Mouse (Mus musculus): ENCODE measurements around the gene Ephx4. TPM values are rescaled to one million over a fixed set of nuclear protein-coding genes. Genes with fewer than 3 reads are reported as not detected.
"Not testable (repeated sequence)": the region's sequence is repeated elsewhere in the genome, so short reads cannot be mapped to it uniquely, and the experiment has no call there.

Ephx4 gene
- polyA plus RNA-seq, 1 experiment = 0.12 TPM

- 84% methylated on average over 5 of the region's 5 CpGs for WGBS
- Histone ChIP-seq H3K36me3 (ENCODE audit: control insufficient read depth, insufficient read depth, low read length) (no peaks in the 10 kb centered on the region), H3K4me1 (ENCODE audit: control insufficient read depth, insufficient read depth, insufficient read length) (0 out of 2 replicates have a peak, but pooled peaks cover 2% of the 10 kb centered on the region), H3K4me3 (ENCODE audit: extremely low read depth, insufficient read depth, insufficient read length) (no peak overlapping the region), H3K27ac (ENCODE audit: insufficient read depth, low read length) (no peak overlapping the region), H3K27me3 (ENCODE audit: control insufficient read depth, insufficient read depth, low read length) (no peaks in the 10 kb centered on the region)
- TF ChIP-seq POLR2A (IDR thresholded peaks at IDR 0.05; ENCODE audit: low read depth, low read length) (no peak), CTCF (IDR thresholded peaks at IDR 0.05; ENCODE audit: extremely low read depth, insufficient read depth, insufficient read length, insufficient replicate concordance) (no peak)
- no peak for DNase-seq (ENCODE audit: low read depth in 1 of 2, low spot score in 2 of 2)
These were observed 31.2 kb upstream of the Ephx4 start for GRCm38 (mm10) chr5:107371335-107371734.

GRCm38 (mm10) chr5:107373256-107373655 is 29.3 kb upstream of the Ephx4 start:
- DNase-seq (ENCODE audit: low read depth in 1 of 2, low spot score in 2 of 2) = no peak
- 0 out of 2 replicates have a peak, but pooled peaks cover 2% of the 10 kb centered on the region for H3K4me1 ChIP-seq (ENCODE audit: control insufficient read depth, insufficient read depth, insufficient read length)
- no peak for TF ChIP-seq CTCF (IDR thresholded peaks at IDR 0.05; ENCODE audit: extremely low read depth, insufficient read depth, insufficient read length, insufficient replicate concordance)
- no peak for TF ChIP-seq POLR2A (IDR thresholded peaks at IDR 0.05; ENCODE audit: low read depth, low read length)
- H3K36me3 ChIP-seq (ENCODE audit: control insufficient read depth, insufficient read depth, low read length) = no peaks in the 10 kb centered on the region
- H3K27me3 ChIP-seq (ENCODE audit: control insufficient read depth, insufficient read depth, low read length) = no peaks in the 10 kb centered on the region
- H3K27ac ChIP-seq (ENCODE audit: insufficient read depth, low read length) = no peak overlapping the region
- H3K4me3 ChIP-seq (ENCODE audit: extremely low read depth, insufficient read depth, insufficient read length) = no peak overlapping the region
- 15% methylated on average over 4 of the region's 4 CpGs for WGBS

GRCm38 (mm10) chr5:107386448-107386847 is 16.1 kb upstream of the Ephx4 start:
- not testable (repeated sequence) for H3K4me1 ChIP-seq (ENCODE audit: control insufficient read depth, insufficient read depth, insufficient read length); DNase-seq (ENCODE audit: low read depth in 1 of 2, low spot score in 2 of 2); H3K36me3 ChIP-seq (ENCODE audit: control insufficient read depth, insufficient read depth, low read length); H3K27ac ChIP-seq (ENCODE audit: insufficient read depth, low read length); H3K4me3 ChIP-seq (ENCODE audit: extremely low read depth, insufficient read depth, insufficient read length); H3K27me3 ChIP-seq (ENCODE audit: control insufficient read depth, insufficient read depth, low read length)

GRCm38 (mm10) chr5:107387788-107388187 is 14.7 kb upstream of the Ephx4 start:
- H3K36me3 ChIP-seq (ENCODE audit: control insufficient read depth, insufficient read depth, low read length) = no peaks in the 10 kb centered on the region
- H3K27ac ChIP-seq (ENCODE audit: insufficient read depth, low read length) = no peak overlapping the region
- DNase-seq (ENCODE audit: low read depth in 1 of 2, low spot score in 2 of 2) = no peak
- H3K27me3 ChIP-seq (ENCODE audit: control insufficient read depth, insufficient read depth, low read length) = no peaks in the 10 kb centered on the region
- 96% methylated on average over 1 of the region's 1 CpGs for whole genome bisulfite sequencing
- H3K4me1 ChIP-seq (ENCODE audit: control insufficient read depth, insufficient read depth, insufficient read length) = no peaks in the 10 kb centered on the region
- no peak for TF ChIP-seq CTCF (IDR thresholded peaks at IDR 0.05; ENCODE audit: extremely low read depth, insufficient read depth, insufficient read length, insufficient replicate concordance)
- no peak for TF ChIP-seq POLR2A (IDR thresholded peaks at IDR 0.05; ENCODE audit: low read depth, low read length)
- no peak overlapping the region for H3K4me3 ChIP-seq (ENCODE audit: extremely low read depth, insufficient read depth, insufficient read length)

- Histone ChIP-seq H3K4me1 (ENCODE audit: control insufficient read depth, insufficient read depth, insufficient read length) (no peaks in the 10 kb centered on the region), H3K4me3 (ENCODE audit: extremely low read depth, insufficient read depth, insufficient read length) (no peak overlapping the region), H3K36me3 (ENCODE audit: control insufficient read depth, insufficient read depth, low read length) (no peaks in the 10 kb centered on the region), H3K27me3 (ENCODE audit: control insufficient read depth, insufficient read depth, low read length) (no peaks in the 10 kb centered on the region), H3K27ac (ENCODE audit: insufficient read depth, low read length) (no peak overlapping the region)
- DNase-seq (ENCODE audit: low read depth in 1 of 2, low spot score in 2 of 2) = no peak
- 100% methylated on average over 2 of the region's 2 CpGs for WGBS
- no peak for TF ChIP-seq CTCF (IDR thresholded peaks at IDR 0.05; ENCODE audit: extremely low read depth, insufficient read depth, insufficient read length, insufficient replicate concordance)
- TF ChIP-seq POLR2A (IDR thresholded peaks at IDR 0.05; ENCODE audit: low read depth, low read length) = no peak
These were observed 13.2 kb upstream of the Ephx4 start for GRCm38 (mm10) chr5:107389373-107389772.

GRCm38 (mm10) chr5:107394437-107394836 is 8.1 kb upstream of the Ephx4 start:
- TF ChIP-seq POLR2A (IDR thresholded peaks at IDR 0.05; ENCODE audit: low read depth, low read length) = no peak
- TF ChIP-seq CTCF (IDR thresholded peaks at IDR 0.05; ENCODE audit: extremely low read depth, insufficient read depth, insufficient read length, insufficient replicate concordance) = no peak
- no peak for DNase-seq (ENCODE audit: low read depth in 1 of 2, low spot score in 2 of 2)
- Histone ChIP-seq H3K4me3 (ENCODE audit: extremely low read depth, insufficient read depth, insufficient read length) (no peak overlapping the region), H3K4me1 (ENCODE audit: control insufficient read depth, insufficient read depth, insufficient read length) (no peaks in the 10 kb centered on the region), H3K27ac (ENCODE audit: insufficient read depth, low read length) (no peak overlapping the region), H3K27me3 (ENCODE audit: control insufficient read depth, insufficient read depth, low read length) (no peaks in the 10 kb centered on the region), H3K36me3 (ENCODE audit: control insufficient read depth, insufficient read depth, low read length) (no peaks in the 10 kb centered on the region)
- WGBS = 47% methylated on average over 2 of the region's 2 CpGs

GRCm38 (mm10) chr5:107403011-107403946 is 743 bp downstream of the Ephx4 start:
- no peak for DNase-seq (ENCODE audit: low read depth in 1 of 2, low spot score in 2 of 2)

More at GRCm38 (mm10) chr5:107403011-107403946, 743 bp downstream of the Ephx4 start:
- no peaks in the 10 kb centered on the region for H3K36me3 ChIP-seq (ENCODE audit: control insufficient read depth, insufficient read depth, low read length)
- TF ChIP-seq CTCF (IDR thresholded peaks at IDR 0.05; ENCODE audit: extremely low read depth, insufficient read depth, insufficient read length, insufficient replicate concordance) (no peak), POLR2A (IDR thresholded peaks at IDR 0.05; ENCODE audit: low read depth, low read length) (no peak)
- no peak overlapping the region for H3K27ac ChIP-seq (ENCODE audit: insufficient read depth, low read length)
- H3K4me3 ChIP-seq (ENCODE audit: extremely low read depth, insufficient read depth, insufficient read length) = peak overlapping the region; percentile 51
- WGBS = 2% methylated on average over 68 of the region's 80 CpGs
- peaks cover 4% of the 10 kb centered on the region for H3K4me1 ChIP-seq (ENCODE audit: control insufficient read depth, insufficient read depth, insufficient read length)
- H3K27me3 ChIP-seq (ENCODE audit: control insufficient read depth, insufficient read depth, low read length) = peaks cover 9% of the 10 kb centered on the region

All from spleen, adult 2 months (tissue).